In genomic region chr17:43368171-43368576, GRCm38 (mm10) we compare ENCODE assay signal across 13 mouse cellular contexts. TPM values are rescaled to one million over a fixed set of nuclear protein-coding genes. Genes with fewer than 3 reads are reported as not detected.
DNase-seq lines count a peak whose midpoint lies in the region; ATAC-seq and TF ChIP-seq lines count a peak whose summit lies in the region.
"Had no signal": no experiment of that assay in that cellular context is flagged by ENCODE, and none has a peak within 500 bp of the region (broad histone marks: within the 10 kb centered on the region; RNA-seq: fewer than 3 reads in every experiment).

No protein-coding gene starts in this region.

- H3K27ac ChIP-seq in kidney, embryonic 14.5 days (ENCODE audit: low read depth, low read length) = no peak overlapping the region; the same call in 1 of the 2 replicates
- H3K27ac ChIP-seq in lung, postnatal 0 days (ENCODE audit: low read length) = 0 out of 2 replicates have a peak overlapping the region, but pooled peaks have one; percentile 22
- peak overlapping the region; percentile 48 to 62 for H3K27ac ChIP-seq in heart, embryonic 14.5 days (replicated peaks in 1 of 2; ENCODE audit: control insufficient read depth in 1 of 2, insufficient read depth in 1 of 2, low read depth in 2 of 2, low read length in 2 of 2)
- H3K27ac ChIP-seq in limb, embryonic 14.5 days (replicated peaks; ENCODE audit: low read depth, low read length) = no peak overlapping the region
- H3K27ac ChIP-seq: hindbrain, embryonic 10.5 days; stomach, embryonic 15.5 days had no signal

- no peak for ATAC-seq in kidney, embryonic 14.5 days (ENCODE audit: low FRiP score, low TSS enrichment)
- ATAC-seq in lung, postnatal 0 days = no peak
- ATAC-seq in heart, embryonic 14.5 days (ENCODE audit: insufficient number of reproducible peaks, insufficient read depth, low FRiP score, low read depth) = peak; percentile 51; the same call in 1 of the 2 replicates
- no peak for ATAC-seq in limb, embryonic 14.5 days (ENCODE audit: low FRiP score, low read depth)
- ATAC-seq: Patski had no signal

- H3K4me2 ChIP-seq in kidney, embryonic 14.5 days (replicated peaks; ENCODE audit: low read depth, low read length) = no peak overlapping the region
- H3K4me2 ChIP-seq in lung, postnatal 0 days (replicated peaks; ENCODE audit: low read depth, low read length) = no peak overlapping the region
- no peak overlapping the region for H3K4me2 ChIP-seq in heart, embryonic 14.5 days (ENCODE audit: low read length)
- no peak overlapping the region for H3K4me2 ChIP-seq in limb, embryonic 14.5 days (replicated peaks; ENCODE audit: low read depth, low read length, severe bottlenecking)
- H3K4me2 ChIP-seq: stomach, embryonic 15.5 days had no signal

- no peaks in the 10 kb centered on the region for H3K36me3 ChIP-seq in kidney, embryonic 14.5 days (ENCODE audit: control insufficient read depth, insufficient read depth, low read length)
- no peaks in the 10 kb centered on the region for H3K36me3 ChIP-seq in lung, postnatal 0 days (ENCODE audit: insufficient read depth, low read length)
- H3K36me3 ChIP-seq in heart, embryonic 14.5 days (ENCODE audit: control insufficient read depth, insufficient read depth, low read length) = no peaks in the 10 kb centered on the region
- H3K36me3 ChIP-seq in limb, embryonic 14.5 days (ENCODE audit: control insufficient read depth, insufficient read depth, low read length) = no peaks in the 10 kb centered on the region
- H3K36me3 ChIP-seq: hindbrain, embryonic 10.5 days; stomach, embryonic 15.5 days had no signal

- no peak for TF ChIP-seq EP300 in lung, postnatal 0 days (IDR thresholded peaks at IDR 0.05)

- no peak for TF ChIP-seq CTCF in lung, postnatal 0 days (IDR thresholded peaks at IDR 0.05)

- H3K9me3 ChIP-seq in kidney, embryonic 14.5 days (ENCODE audit: control insufficient read depth, low read length) = no peaks in the 10 kb centered on the region
- no peaks in the 10 kb centered on the region for H3K9me3 ChIP-seq in lung, postnatal 0 days (ENCODE audit: low read length)
- H3K9me3 ChIP-seq in heart, embryonic 14.5 days (ENCODE audit: control insufficient read depth, low read length) = no peaks in the 10 kb centered on the region
- no peaks in the 10 kb centered on the region for H3K9me3 ChIP-seq in limb, embryonic 14.5 days (ENCODE audit: control insufficient read depth, low read length)
- H3K9me3 ChIP-seq: hindbrain, embryonic 10.5 days; stomach, embryonic 15.5 days had no signal

- H3K4me1 ChIP-seq in kidney, embryonic 14.5 days (ENCODE audit: control insufficient read depth, insufficient read depth, low read length) = 0 out of 2 replicates have a peak, but pooled peaks cover 3% of the 10 kb centered on the region
- H3K4me1 ChIP-seq in lung, postnatal 0 days (ENCODE audit: insufficient read depth, low read depth, low read length) = peaks cover 11% of the 10 kb centered on the region; the same call in 1 of the 2 replicates
- peaks cover 7 to 26% of the 10 kb centered on the region in 2 experiments for H3K4me1 ChIP-seq in heart, embryonic 14.5 days (ENCODE audit: control insufficient read depth in 2 of 2, insufficient read depth in 2 of 2, low read length in 2 of 2)
- no peaks in the 10 kb centered on the region for H3K4me1 ChIP-seq in limb, embryonic 14.5 days (ENCODE audit: control insufficient read depth, insufficient read depth, low read length)
- H3K4me1 ChIP-seq: hindbrain, embryonic 10.5 days; stomach, embryonic 15.5 days had no signal

- H3K4me3 ChIP-seq in kidney, embryonic 14.5 days (ENCODE audit: low read length) = no peak overlapping the region
- no peak overlapping the region for H3K4me3 ChIP-seq in lung, postnatal 0 days (ENCODE audit: low read depth, low read length)
- H3K4me3 ChIP-seq in heart, embryonic 14.5 days (ENCODE audit: control insufficient read depth in 1 of 2, insufficient read depth in 1 of 2, low read depth in 1 of 2, low read length in 2 of 2) = no peak overlapping the region
- H3K4me3 ChIP-seq in limb, embryonic 14.5 days (replicated peaks; ENCODE audit: low read length) = no peak overlapping the region
- H3K4me3 ChIP-seq: hindbrain, embryonic 10.5 days; stomach, embryonic 15.5 days had no signal

- no peaks in the 10 kb centered on the region for H3K27me3 ChIP-seq in kidney, embryonic 14.5 days (ENCODE audit: control insufficient read depth, insufficient read depth, low read length)
- no peaks in the 10 kb centered on the region for H3K27me3 ChIP-seq in lung, postnatal 0 days (replicated peaks; ENCODE audit: insufficient read depth, low read length)
- H3K27me3 ChIP-seq in heart, embryonic 14.5 days (ENCODE audit: control insufficient read depth, insufficient read depth, low read length) = peaks cover 7% of the 10 kb centered on the region; the same call in 1 of the 2 replicates
- no peaks in the 10 kb centered on the region for H3K27me3 ChIP-seq in limb, embryonic 14.5 days (ENCODE audit: control insufficient read depth, insufficient read depth, low read length)
- H3K27me3 ChIP-seq: CH12.LX; Patski; stomach, embryonic 15.5 days had no signal

- H3K9ac ChIP-seq in kidney, embryonic 14.5 days (ENCODE audit: low read depth, low read length) = no peak overlapping the region
- no peak overlapping the region for H3K9ac ChIP-seq in lung, postnatal 0 days (replicated peaks; ENCODE audit: low read depth)
- no peak overlapping the region for H3K9ac ChIP-seq in heart, embryonic 14.5 days (ENCODE audit: low read length)
- H3K9ac ChIP-seq in limb, embryonic 14.5 days (ENCODE audit: low read depth, low read length, severe bottlenecking) = no peak overlapping the region
- H3K9ac ChIP-seq: stomach, embryonic 15.5 days had no signal

- DNase-seq in kidney, adult 11 months = peak; percentile 28
- no peak for DNase-seq in lung, postnatal 0 days (ENCODE audit: low spot score)
- DNase-seq in lung, adult 18-20 months = no peak
- peak; percentile 27 for DNase-seq in limb, embryonic 14.5 days (ENCODE audit: low spot score)
- no peak for DNase-seq in cerebellum, adult 11 months
- DNase-seq: adrenal gland, adult 8-10 months; right cerebral cortex, postnatal 14 days had no signal

- 53% methylated on average over 5 of the region's 5 CpGs for WGBS in kidney, embryonic 14.5 days
- 47% methylated on average over 5 of the region's 5 CpGs for WGBS in lung, postnatal 0 days
- 52% methylated on average over 5 of the region's 5 CpGs for WGBS in heart, embryonic 14.5 days
- WGBS in limb, embryonic 14.5 days = 21% methylated on average over 5 of the region's 5 CpGs

- TF ChIP-seq POLR2A in limb, embryonic 14.5 days (IDR thresholded peaks at IDR 0.05; ENCODE audit: borderline replicate concordance, extremely low read depth, insufficient read depth, insufficient read length) = no peak

RNA-seq across cellular contexts. Expression of gene Adgrf5, which starts 7.9 kb away (rescaled TPM):
- polyA plus RNA-seq in kidney, embryonic 14.5 days (2014; fragmentation: Nextera tagmentation; extraction: Ambion mirVana) = 6.1 and 16.2 TPM in 2 replicates
- 51.1 and 68.6 TPM in 2 replicates for polyA plus RNA-seq in lung, postnatal 0 days (2015; fragmentation: Nextera tagmentation; extraction: Ambion mirVana)
- polyA plus RNA-seq in heart, embryonic 14.5 days (2014; fragmentation: Nextera tagmentation; extraction: Ambion mirVana) = 20.9 and 26.0 TPM in 2 replicates
- polyA plus RNA-seq in limb, embryonic 14.5 days (2012; rRNA removed) = 11.9 and 13.3 TPM in 2 replicates
- polyA plus RNA-seq in limb, embryonic 14.5 days (2014; fragmentation: Nextera tagmentation; extraction: Ambion mirVana) = 7.7 and 9.8 TPM in 2 replicates

Comparison
In these comparisons a context has a peak if more than half of its experiments do, and no peak if none do; other contexts are left out.
1. DNase-seq: peak in kidney, adult 11 months (single experiment) and limb, embryonic 14.5 days (single experiment); none in lung, postnatal 0 days (single experiment), lung, adult 18-20 months (0 of 2) and cerebellum, adult 11 months (single experiment).
2. H3K27ac ChIP-seq: peak in lung, postnatal 0 days (single experiment) and heart, embryonic 14.5 days (2 of 2); none in kidney, embryonic 14.5 days (single experiment) and limb, embryonic 14.5 days (single experiment).